Mouse (Mus musculus) CH12.LX (cell line): ENCODE data around the gene Ly6g6d.

Experiments used
- CTCF ChIP-seq, 2 experiments: IDR thresholded peaks in 1 of 2; conservative IDR thresholded peaks in 1 of 2; 2 replicates each; pipeline ENCODE4 v1.5.1; 2011 to 2012; ENCODE audit warnings: low read depth in 2 of 2, low read length in 2 of 2, improper control_type of control experiment in 1 of 2, inconsistent platforms in 1 of 2, mild to moderate bottlenecking in 1 of 2, moderate library complexity in 1 of 2
- EP300 ChIP-seq: IDR thresholded peaks from 2 replicates; pipeline ENCODE4 v1.6.1; 2011; ENCODE audit warnings: low read length, improper control_type of control experiment
- JUN ChIP-seq: IDR thresholded peaks from 2 replicates; pipeline ENCODE4 v1.6.1; 2011; ENCODE audit warnings: low read depth, mild to moderate bottlenecking, low read length, improper control_type of control experiment, moderate library complexity; ENCODE audit not compliant: insufficient read depth
- MAX ChIP-seq: IDR thresholded peaks from 2 replicates; pipeline ENCODE4 v1.6.1; 2011; ENCODE audit warnings: low read length, improper control_type of control experiment
- MXI1 ChIP-seq: IDR thresholded peaks from 2 replicates; pipeline ENCODE4 v1.6.1; 2011; ENCODE audit warnings: mild to moderate bottlenecking, low read depth, low read length, improper control_type of control experiment
- POLR2AphosphoS2 ChIP-seq: IDR thresholded peaks from 2 replicates; pipeline ENCODE4 v1.6.1; 2011; ENCODE audit warnings: low read depth, low read length, improper control_type of control experiment
- USF1 ChIP-seq: IDR thresholded peaks from 2 replicates; pipeline ENCODE4 v1.6.1; 2014; ENCODE audit warnings: low read depth, mild to moderate bottlenecking, inconsistent platforms, low read length, improper control_type of control experiment

- TF ChIP-seq POLR2AphosphoS2 (no peak), MXI1 (no peak), USF1 (no peak), CTCF (conservative IDR thresholded peaks at IDR 0.05 in 1 of 2, IDR thresholded peaks at IDR 0.05 in 1 of 2; ENCODE audit: low read depth in 2 of 2, low read length in 2 of 2) (no peak), MAX (no peak), JUN (no peak), EP300 (no peak)
These were observed 3.8 kb downstream of the Ly6g6d start for GRCm38 (mm10) chr17:35074097-35074496.
